Mouse (Mus musculus) natural killer cell, adult 2 months (primary cell): ENCODE results near the gene Zc3h18.

ENCODE experiments used
- DNase-seq, 2 experiments: peaks; one replicate each; pipeline ENCODE4 v3.0.0; 2022; ENCODE audit warnings: low spot score in 2 of 2

The Zc3h18 gene

GRCm38 (mm10) chr8:122436146-122436545 lies 59.7 kb downstream of the Zc3h18 start:
- no peak for DNase-seq

GRCm38 (mm10) chr8:122436586-122437125 lies 60.2 kb downstream of the Zc3h18 start:
- DNase-seq, result no peak

- peak in 1 of 2 experiments; percentile 27 for DNase-seq
Observed at GRCm38 (mm10) chr8:122437708-122438331, 61.4 kb downstream of the Zc3h18 start.

- DNase-seq, result no peak
Observed at GRCm38 (mm10) chr8:122439336-122439735, 62.9 kb downstream of the Zc3h18 start.

- no peak for DNase-seq
Observed at GRCm38 (mm10) chr8:122441326-122441725, 64.9 kb downstream of the Zc3h18 start.

GRCm38 (mm10) chr8:122442356-122442755 lies 65.9 kb downstream of the Zc3h18 start:
- no peak for DNase-seq

- no peak for DNase-seq
Observed at GRCm38 (mm10) chr8:122442781-122443180, 66.4 kb downstream of the Zc3h18 start.

- DNase-seq, result peak; percentile 98 to 99
Observed at GRCm38 (mm10) chr8:122443262-122444006, 67.0 kb downstream of the Zc3h18 start, which contains the start of gene Mvd. Gene Mvd (minus strand): TSS chr8:122443422.

GRCm38 (mm10) chr8:122444058-122444748 lies 67.8 kb downstream of the Zc3h18 start:
- peak; percentile 71 to 72 for DNase-seq

GRCm38 (mm10) chr8:122445203-122445602 lies 68.8 kb downstream of the Zc3h18 start:
- no peak for DNase-seq

- no peak for DNase-seq
Observed at GRCm38 (mm10) chr8:122451161-122451703, 74.8 kb downstream of the Zc3h18 start.

GRCm38 (mm10) chr8:122452154-122452553 lies 75.7 kb downstream of the Zc3h18 start:
- DNase-seq, result no peak

- DNase-seq, result no peak
Observed at GRCm38 (mm10) chr8:122454409-122454808, 78.0 kb downstream of the Zc3h18 start.

GRCm38 (mm10) chr8:122457171-122457570 lies 80.8 kb downstream of the Zc3h18 start:
- no peak for DNase-seq

GRCm38 (mm10) chr8:122459218-122459900 lies 83.0 kb downstream of the Zc3h18 start:
- DNase-seq, result peak; percentile 51 to 67

GRCm38 (mm10) chr8:122459990-122460389 lies 83.6 kb downstream of the Zc3h18 start:
- peak in 1 of 2 experiments; percentile 41 for DNase-seq

- peak; percentile 45 to 79 for DNase-seq
Observed at GRCm38 (mm10) chr8:122460524-122461472, 84.4 kb downstream of the Zc3h18 start, which contains the start of gene Snai3. Gene Snai3 (minus strand): TSS chr8:122460733.

- DNase-seq, result no peak
Observed at GRCm38 (mm10) chr8:122461473-122462148, 85.2 kb downstream of the Zc3h18 start.

- no peak for DNase-seq
Observed at GRCm38 (mm10) chr8:122462510-122462909, 86.1 kb downstream of the Zc3h18 start.
